Mouse (Mus musculus) limb, embryonic 12.5 days (tissue): ENCODE results near the gene Wee1. TPM values are rescaled to one million over a fixed set of nuclear protein-coding genes. Genes with fewer than 3 reads are reported as not detected.
"Not testable (repeated sequence)": the region's sequence is repeated elsewhere in the genome, so short reads cannot be mapped to it uniquely, and the experiment has no call there.

Source experiments
- ATAC-seq: fragments of 200-750 bp; cut with Nextera tagmentation; 2 replicates; pipeline ENCODE4 v1.8.0; 2017; ENCODE audit warnings: low read depth, moderate TSS enrichment; ENCODE audit not compliant: insufficient number of reproducible peaks, insufficient read depth, low FRiP score, low TSS enrichment
- H3K27ac ChIP-seq: fragments of 300-500 bp; sonication (generic); 2 replicates; pipeline ENCODE4 v1.5.1; 2016; ENCODE audit warnings: mild to moderate bottlenecking, moderate library complexity
- H3K27me3 ChIP-seq: fragments of 300-500 bp; sonication (generic); 2 replicates; pipeline ENCODE4 v1.6.1; 2016; ENCODE audit warnings: mild to moderate bottlenecking, moderate library complexity
- H3K36me3 ChIP-seq: fragments of 300-500 bp; sonication (generic); 2 replicates; pipeline ENCODE4 v1.6.1; 2016; ENCODE audit warnings: mild to moderate bottlenecking, moderate library complexity
- H3K4me1 ChIP-seq: fragments of 300-500 bp; sonication (generic); replicated peaks from 2 replicates; pipeline ENCODE4 v1.6.1; 2016
- H3K4me2 ChIP-seq: fragments of 300-500 bp; sonication (generic); 2 replicates; pipeline ENCODE4 v1.6.1; 2016; ENCODE audit warnings: mild to moderate bottlenecking, moderate library complexity
- H3K4me3 ChIP-seq: fragments of 300-500 bp; sonication (generic); replicated peaks from 2 replicates; pipeline ENCODE4 v1.5.1; 2016; ENCODE audit warnings: mild to moderate bottlenecking
- H3K9ac ChIP-seq: fragments of 300-500 bp; sonication (generic); replicated peaks from 2 replicates; pipeline ENCODE4 v1.6.1; 2016; ENCODE audit warnings: mild to moderate bottlenecking, moderate library complexity
- H3K9me3 ChIP-seq: fragments of 300-500 bp; sonication (generic); 2 replicates; pipeline ENCODE4 v1.6.1; 2016; ENCODE audit warnings: mild to moderate bottlenecking, moderate library complexity
- WGBS: fragments of 180-500 bp; shearing (Covaris S2); methylation state at CpG from one replicate; pipeline ENCODE4 v1.1.7; 2016; 5-methylcytosine and 5-hydroxymethylcytosine counted together
- polyA plus RNA-seq: library from polyadenylated mRNA; unstranded; fragments of >200 nt; fragmentation: Nextera tagmentation; extraction: Ambion mirVana; gene quantifications from 2 replicates; pipeline ENCODE4 v1.2.1, GENCODE M21; 2016

Wee1 gene
- polyA plus RNA-seq, 1 experiment from 2014 or later, result 39.8 TPM

GRCm38 (mm10) chr7:110160109-110160508, 38.3 kb downstream of the Wee1 start:
- ATAC-seq, H3K9ac ChIP-seq, H3K27ac ChIP-seq, H3K27me3 ChIP-seq, H3K4me3 ChIP-seq, H3K4me2 ChIP-seq, H3K4me1 ChIP-seq, H3K9me3 ChIP-seq, H3K36me3 ChIP-seq: not testable (repeated sequence)

GRCm38 (mm10) chr7:110160601-110161000, 38.8 kb downstream of the Wee1 start:
- ATAC-seq, result no peak
- no peak overlapping the region for H3K4me3 ChIP-seq
- H3K9me3 ChIP-seq, result no peaks in the 10 kb centered on the region

GRCm38 (mm10) chr7:110163024-110163423, 41.2 kb downstream of the Wee1 start:
- H3K4me2 ChIP-seq, result no peak overlapping the region
- 85% methylated on average over 6 of the region's 6 CpGs for WGBS
- H3K36me3 ChIP-seq, result no peaks in the 10 kb centered on the region
- H3K4me1 ChIP-seq, result no peaks in the 10 kb centered on the region
- H3K4me3 ChIP-seq, result no peak overlapping the region
- no peak overlapping the region for H3K9ac ChIP-seq
- no peak for ATAC-seq
- H3K27me3 ChIP-seq, result no peaks in the 10 kb centered on the region
- H3K27ac ChIP-seq, result peak overlapping the region; percentile 35; the same call in 1 of the 2 replicates
- H3K9me3 ChIP-seq, result no peaks in the 10 kb centered on the region

More at GRCm38 (mm10) chr7:110160601-110161000, 38.8 kb downstream of the Wee1 start:
- Histone ChIP-seq H3K9ac (no peak overlapping the region), H3K36me3 (no peaks in the 10 kb centered on the region), H3K27me3 (no peaks in the 10 kb centered on the region), H3K27ac (no peak overlapping the region), H3K4me2 (no peak overlapping the region), H3K4me1 (no peaks in the 10 kb centered on the region)

- under 1% methylated on average over 24 of the region's 24 CpGs for WGBS
- Histone ChIP-seq H3K27me3 (no peaks in the 10 kb centered on the region), H3K4me1 (no peaks in the 10 kb centered on the region), H3K4me3 (peak overlapping the region; percentile 52), H3K9ac (peak overlapping the region; percentile 64), H3K9me3 (no peaks in the 10 kb centered on the region), H3K36me3 (no peaks in the 10 kb centered on the region), H3K27ac (peak overlapping the region; percentile 96), H3K4me2 (peak overlapping the region; percentile 77)
- ATAC-seq, result peak; percentile 75
Observed at GRCm38 (mm10) chr7:110164103-110164681, 42.3 kb downstream of the Wee1 start.

GRCm38 (mm10) chr7:110164712-110165122, 42.9 kb downstream of the Wee1 start:
- WGBS, result under 1% methylated on average over 20 of the region's 20 CpGs
- Histone ChIP-seq H3K9me3 (no peaks in the 10 kb centered on the region), H3K4me3 (peak overlapping the region; percentile 52), H3K27ac (peak overlapping the region; percentile 96), H3K4me1 (no peaks in the 10 kb centered on the region), H3K9ac (peak overlapping the region; percentile 64), H3K36me3 (no peaks in the 10 kb centered on the region), H3K4me2 (peak overlapping the region; percentile 77), H3K27me3 (no peaks in the 10 kb centered on the region)
- ATAC-seq, result peak; percentile 91

GRCm38 (mm10) chr7:110166233-110166632, 44.4 kb downstream of the Wee1 start:
- Histone ChIP-seq H3K36me3 (no peaks in the 10 kb centered on the region), H3K4me2 (no peak overlapping the region), H3K4me1 (no peaks in the 10 kb centered on the region), H3K9me3 (no peaks in the 10 kb centered on the region), H3K27me3 (no peaks in the 10 kb centered on the region), H3K4me3 (no peak overlapping the region), H3K27ac (no peak overlapping the region), H3K9ac (no peak overlapping the region)
- no peak for ATAC-seq
- 65% methylated on average over 8 of the region's 8 CpGs for WGBS

- Histone ChIP-seq H3K9me3 (no peaks in the 10 kb centered on the region), H3K4me2 (no peak overlapping the region), H3K27me3 (no peaks in the 10 kb centered on the region), H3K36me3 (no peaks in the 10 kb centered on the region), H3K27ac (no peak overlapping the region), H3K4me1 (no peaks in the 10 kb centered on the region), H3K9ac (no peak overlapping the region), H3K4me3 (no peak overlapping the region)
- WGBS, result 87% methylated on average over 7 of the region's 7 CpGs
- no peak for ATAC-seq
Observed at GRCm38 (mm10) chr7:110179208-110179607, 57.4 kb downstream of the Wee1 start.

- H3K36me3 ChIP-seq, result no peaks in the 10 kb centered on the region
Observed at GRCm38 (mm10) chr7:110180613-110181012, 58.8 kb downstream of the Wee1 start.

GRCm38 (mm10) chr7:110181446-110181845, 59.6 kb downstream of the Wee1 start:
- Histone ChIP-seq H3K4me2 (no peak overlapping the region), H3K36me3 (no peaks in the 10 kb centered on the region), H3K4me1 (no peaks in the 10 kb centered on the region), H3K27ac (no peak overlapping the region), H3K27me3 (no peaks in the 10 kb centered on the region), H3K9ac (no peak overlapping the region), H3K9me3 (no peaks in the 10 kb centered on the region), H3K4me3 (no peak overlapping the region)
- no peak for ATAC-seq
- WGBS, result 51% methylated on average over 8 of the region's 8 CpGs

More at GRCm38 (mm10) chr7:110180613-110181012, 58.8 kb downstream of the Wee1 start:
- Histone ChIP-seq H3K9me3 (no peaks in the 10 kb centered on the region), H3K4me1 (no peaks in the 10 kb centered on the region), H3K4me2 (no peak overlapping the region), H3K27me3 (no peaks in the 10 kb centered on the region), H3K4me3 (no peak overlapping the region), H3K9ac (no peak overlapping the region), H3K27ac (no peak overlapping the region)
- no peak for ATAC-seq

- H3K4me2 ChIP-seq, result no peak overlapping the region
- no peak overlapping the region for H3K4me3 ChIP-seq
- H3K36me3 ChIP-seq, result no peaks in the 10 kb centered on the region
- no peak for ATAC-seq
- H3K27me3 ChIP-seq, result no peaks in the 10 kb centered on the region
- no peaks in the 10 kb centered on the region for H3K4me1 ChIP-seq
- no peak overlapping the region for H3K9ac ChIP-seq
- 84% methylated on average over 3 of the region's 3 CpGs for WGBS
- H3K9me3 ChIP-seq, result no peaks in the 10 kb centered on the region
- H3K27ac ChIP-seq, result no peak overlapping the region
Observed at GRCm38 (mm10) chr7:110184608-110185007, 62.8 kb downstream of the Wee1 start.

GRCm38 (mm10) chr7:110189951-110190350, 68.1 kb downstream of the Wee1 start:
- no peak overlapping the region for H3K4me2 ChIP-seq
- peak overlapping the region; percentile 62 for H3K27ac ChIP-seq
- H3K36me3 ChIP-seq, result no peaks in the 10 kb centered on the region
- ATAC-seq, result no peak; the same call in 1 of the 2 replicates
- WGBS, result 35% methylated on average over 7 of the region's 7 CpGs
- no peaks in the 10 kb centered on the region for H3K9me3 ChIP-seq
- H3K9ac ChIP-seq, result no peak overlapping the region
- no peaks in the 10 kb centered on the region for H3K27me3 ChIP-seq
- no peak overlapping the region for H3K4me3 ChIP-seq
- H3K4me1 ChIP-seq, result peaks cover 8% of the 10 kb centered on the region; the same call in 1 of the 2 replicates
